Mouse (Mus musculus) brain, embryonic 14.5 days (tissue): ENCODE data around the gene Mpped2. TPM values are rescaled to one million over a fixed set of nuclear protein-coding genes. Genes with fewer than 3 reads are reported as not detected.

Experiments
- DNase-seq: peaks from one replicate; pipeline ENCODE4 v3.0.0-alpha.2; 2011; ENCODE audit warnings: low read depth
- CTCF ChIP-seq: fragments of 200-500 bp; IDR thresholded peaks from 2 replicates; pipeline ENCODE4 v1.5.1; 2012; ENCODE audit warnings: inconsistent platforms, mild to moderate bottlenecking, moderate library complexity, borderline replicate concordance; ENCODE audit not compliant: insufficient read depth, insufficient read length; ENCODE audit errors: extremely low read depth
- POLR2A ChIP-seq: fragments of 200-500 bp; IDR thresholded peaks from 2 replicates; pipeline ENCODE4 v1.6.1; 2012; ENCODE audit warnings: mild to moderate bottlenecking, inconsistent platforms, borderline replicate concordance; ENCODE audit not compliant: poor library complexity, insufficient read depth, insufficient read length, severe bottlenecking; ENCODE audit errors: extremely low read depth
- polyA plus RNA-seq: library from polyadenylated mRNA; depleted of rRNA; stranded (reverse); fragments of >200 nt; gene quantifications from 2 replicates; pipeline ENCODE4 v1.2.3, GENCODE M21; 2012; rRNA removed

Mpped2 gene
- polyA plus RNA-seq = 63.0 and 67.3 TPM in 2 replicates

- TF ChIP-seq CTCF = peak; percentile 46; the same call in 1 of the 2 replicates
- no peak for TF ChIP-seq POLR2A
- peak; percentile 93 for DNase-seq
These were observed at the start of gene Mpped2 for GRCm38 (mm10) chr2:106692783-106693701. Mpped2 (plus strand) TSS chr2:106693269.

GRCm38 (mm10) chr2:106644782-106645181, 48.3 kb upstream of the Mpped2 start:
- DNase-seq = no peak
- TF ChIP-seq CTCF (no peak), POLR2A (no peak)

- peak; percentile 99 for DNase-seq
- TF ChIP-seq POLR2A = no peak
- no peak for TF ChIP-seq CTCF
These were observed 43.1 kb upstream of the Mpped2 start for GRCm38 (mm10) chr2:106649686-106650570.

GRCm38 (mm10) chr2:106652151-106652550, 40.9 kb upstream of the Mpped2 start:
- TF ChIP-seq CTCF = no peak
- TF ChIP-seq POLR2A = no peak
- DNase-seq = peak; percentile 31

- TF ChIP-seq POLR2A = no peak
- no peak for TF ChIP-seq CTCF
- no peak for DNase-seq
These were observed 40.3 kb upstream of the Mpped2 start for GRCm38 (mm10) chr2:106652741-106653140.

GRCm38 (mm10) chr2:106653261-106653660, 39.8 kb upstream of the Mpped2 start:
- no peak for DNase-seq
- TF ChIP-seq POLR2A (no peak), CTCF (no peak)

GRCm38 (mm10) chr2:106655271-106655670, 37.8 kb upstream of the Mpped2 start:
- DNase-seq = no peak
- no peak for TF ChIP-seq CTCF
- no peak for TF ChIP-seq POLR2A

GRCm38 (mm10) chr2:106665271-106665670, 27.8 kb upstream of the Mpped2 start:
- DNase-seq = peak; percentile 30
- TF ChIP-seq POLR2A (no peak), CTCF (no peak)

GRCm38 (mm10) chr2:106674319-106674718, 18.8 kb upstream of the Mpped2 start:
- TF ChIP-seq CTCF (no peak), POLR2A (no peak)
- DNase-seq = no peak

GRCm38 (mm10) chr2:106677449-106677848, 15.6 kb upstream of the Mpped2 start:
- TF ChIP-seq CTCF (no peak), POLR2A (no peak)

GRCm38 (mm10) chr2:106679720-106680455, 13.2 kb upstream of the Mpped2 start:
- TF ChIP-seq POLR2A = no peak
- no peak for TF ChIP-seq CTCF
- no peak for DNase-seq

More at GRCm38 (mm10) chr2:106677449-106677848, 15.6 kb upstream of the Mpped2 start:
- no peak for DNase-seq

GRCm38 (mm10) chr2:106683185-106683831, 9.8 kb upstream of the Mpped2 start:
- DNase-seq = peak; percentile 88
- TF ChIP-seq CTCF (no peak), POLR2A (no peak)
